Mouse (Mus musculus) ES-Bruce4 (cell line): ENCODE data around the gene Grk1.

ENCODE experiments used
- CTCF ChIP-seq: IDR thresholded peaks from one replicate; pipeline ENCODE4 v1.8.1; 2011; ENCODE audit warnings: low read depth, low read length
- POLR2A ChIP-seq: IDR thresholded peaks from one replicate; pipeline ENCODE4 v1.8.1; 2011; ENCODE audit warnings: low read length; ENCODE audit not compliant: insufficient read depth

DNA sequence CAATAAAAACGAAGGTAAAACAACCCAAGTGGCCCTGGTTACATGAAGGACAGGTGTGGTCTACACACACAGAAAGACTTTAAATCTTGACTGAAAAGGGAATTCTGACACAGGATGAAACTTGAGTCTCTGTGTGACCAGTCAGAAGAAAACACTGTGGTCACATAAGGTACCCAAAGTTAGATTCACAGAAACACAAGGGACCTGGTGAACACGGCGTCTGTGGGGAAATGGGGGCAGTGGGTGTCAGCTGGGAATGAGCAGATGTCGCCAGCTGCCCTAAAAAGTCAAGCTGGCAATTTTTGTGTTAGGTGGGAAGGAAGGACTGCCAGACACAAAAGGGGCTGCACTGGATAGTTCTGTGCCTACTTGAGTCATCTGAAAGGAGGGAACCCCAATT lies 21.9 kb upstream of the Grk1 start:
- TF ChIP-seq POLR2A: no peak
- TF ChIP-seq CTCF: no peak
